Mouse (Mus musculus) adipocyte (in vitro differentiated cells): ENCODE data around the gene Sbno2.
A peak's percentile ranks its signal among the peaks of the same experiment; 100 is the strongest.

Experiments
- DNase-seq: peaks from one replicate; pipeline ENCODE4 v3.0.0-alpha.2; 2016; ENCODE audit warnings: low spot score

The Sbno2 gene

GRCm38 (mm10) chr10:80105460-80105859 lies at the start of gene Sbno2:
Gene Sbno2 (minus strand): TSS chr10:80105571.
- DNase-seq = no peak

GRCm38 (mm10) chr10:80154384-80154783 lies 49.0 kb upstream of the Sbno2 start:
- no peak for DNase-seq

GRCm38 (mm10) chr10:80153713-80154112 lies 48.3 kb upstream of the Sbno2 start:
- no peak for DNase-seq

- peak; percentile 78 for DNase-seq
These were observed 47.5 kb upstream of the Sbno2 start for GRCm38 (mm10) chr10:80152873-80153260.

GRCm38 (mm10) chr10:80152071-80152872 lies 46.9 kb upstream of the Sbno2 start:
- DNase-seq = peak; percentile 91

- DNase-seq = peak; percentile 66
These were observed 46.1 kb upstream of the Sbno2 start for GRCm38 (mm10) chr10:80151211-80152034.

GRCm38 (mm10) chr10:80150226-80151210 lies 45.1 kb upstream of the Sbno2 start:
- DNase-seq = no peak

GRCm38 (mm10) chr10:80149291-80150225 lies 44.2 kb upstream of the Sbno2 start:
- peak; percentile 97 for DNase-seq

GRCm38 (mm10) chr10:80148610-80149290 lies 43.4 kb upstream of the Sbno2 start:
- peak; percentile 96 for DNase-seq

- peak; percentile 82 for DNase-seq
These were observed 42.6 kb upstream of the Sbno2 start, which contains the start of gene Midn for GRCm38 (mm10) chr10:80147719-80148601. Gene Midn (plus strand): TSS chr10:80148272.

- no peak for DNase-seq
These were observed 41.9 kb upstream of the Sbno2 start for GRCm38 (mm10) chr10:80147146-80147718.

- no peak for DNase-seq
These were observed 41.2 kb upstream of the Sbno2 start for GRCm38 (mm10) chr10:80146568-80147011.

- peak; percentile 31 for DNase-seq
These were observed 40.5 kb upstream of the Sbno2 start for GRCm38 (mm10) chr10:80145896-80146295.

GRCm38 (mm10) chr10:80144864-80145838 lies 39.8 kb upstream of the Sbno2 start:
- DNase-seq = peak; percentile 74

GRCm38 (mm10) chr10:80144159-80144558 lies 38.8 kb upstream of the Sbno2 start:
- DNase-seq = no peak

GRCm38 (mm10) chr10:80143664-80144063 lies 38.3 kb upstream of the Sbno2 start:
- no peak for DNase-seq

- peak; percentile 36 for DNase-seq
These were observed 37.2 kb upstream of the Sbno2 start for GRCm38 (mm10) chr10:80142530-80142925.
